Comparison of ENCODE assay signal across 8 mouse cellular contexts in genomic region chr1:168502266-168502665, GRCm38 (mm10).
DNase-seq lines count a peak whose midpoint lies in the region.

No protein-coding gene starts in this region.

- peak; percentile 40 for DNase-seq in ovary, adult 18-20 months (ENCODE audit: low spot score)
- DNase-seq in ovary, postnatal 14 days (ENCODE audit: low spot score), result no peak
- DNase-seq in heart, adult 8-10 months (ENCODE audit: low spot score), result peak; percentile 16
- DNase-seq in kidney, postnatal 14 days, result peak; percentile 23
- peak; percentile 30 for DNase-seq in urinary bladder, postnatal 25 days (ENCODE audit: low spot score)
- no peak for DNase-seq in cerebellum, adult 9-11 months
- no peak for DNase-seq in thymus, postnatal 14 days
- DNase-seq in frontal cortex, postnatal 14 days (ENCODE audit: low spot score in 2 of 2), result no peak

Comparison
In these comparisons a context has a peak if more than half of its experiments do, and no peak if none do; other contexts are left out.
1. DNase-seq: peak in ovary, adult 18-20 months (single experiment), heart, adult 8-10 months (single experiment), kidney, postnatal 14 days (single experiment) and urinary bladder, postnatal 25 days (single experiment); none in ovary, postnatal 14 days (single experiment), cerebellum, adult 9-11 months (single experiment), thymus, postnatal 14 days (single experiment) and frontal cortex, postnatal 14 days (0 of 2).